Mouse (Mus musculus): Measurements from ENCODE around the gene Col9a1. TPM values are rescaled to one million over a fixed set of nuclear protein-coding genes. Genes with fewer than 3 reads are reported as not detected.

Gene Col9a1
- polyA plus RNA-seq, 1 experiment from 2014 or later, result 12.7 TPM

DNA sequence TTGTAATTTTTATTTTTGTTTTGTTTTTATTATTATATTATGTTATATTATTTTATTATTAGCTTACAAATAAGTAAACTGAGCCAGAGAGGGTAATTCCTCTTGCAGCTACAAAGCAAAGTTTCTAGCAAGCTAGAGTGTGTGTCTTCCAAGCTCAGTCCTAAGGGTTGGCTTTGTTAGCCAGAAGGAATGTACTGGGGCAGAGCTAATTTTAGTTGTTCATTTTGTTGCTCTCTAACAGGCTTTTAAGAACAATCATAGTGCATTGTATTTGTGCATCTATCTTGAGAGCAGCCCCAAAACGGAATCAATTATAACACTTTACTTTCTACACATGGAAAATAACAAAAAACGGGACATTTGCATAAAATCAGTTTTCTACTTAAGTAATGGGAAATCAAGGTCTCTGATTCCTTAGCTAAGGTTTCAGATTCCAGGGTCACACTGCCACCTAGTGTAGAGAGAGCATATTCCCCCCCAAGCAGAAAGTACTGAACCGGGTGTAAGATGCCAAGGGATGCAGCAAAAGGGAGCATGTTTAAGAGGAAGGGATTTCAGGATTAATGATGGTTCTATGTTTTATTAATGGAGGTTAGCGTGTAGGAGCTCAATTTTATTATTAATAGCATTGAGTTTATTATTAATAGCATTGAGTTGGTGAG lies 6.1 kb upstream of the Col9a1 start:
- Histone ChIP-seq H3K36me3 (ENCODE audit: control insufficient read depth, insufficient read depth, low read length) (no peaks in the 10 kb centered on the region), H3K9me3 (ENCODE audit: control insufficient read depth, low read length) (no peaks in the 10 kb centered on the region), H3K4me1 (replicated peaks; ENCODE audit: control insufficient read depth, insufficient read depth, low read length) (no peaks in the 10 kb centered on the region), H3K4me3 (ENCODE audit: low read depth, low read length) (no peak overlapping the region), H3K9ac (ENCODE audit: low read length) (no peak overlapping the region), H3K27ac (ENCODE audit: low read depth, low read length) (no peak overlapping the region), H3K4me2 (ENCODE audit: low read depth, low read length, severe bottlenecking) (no peak overlapping the region), H3K27me3 (ENCODE audit: control insufficient read depth, insufficient read depth, low read length) (no peaks in the 10 kb centered on the region)
- DNase-seq (ENCODE audit: low spot score) (peak; percentile 63), ATAC-seq (replicated peaks; ENCODE audit: low FRiP score) (peak; percentile 66; the same call in 1 of the 2 replicates)
- WGBS, result 5% methylated on average over 4 of the region's 4 CpGs

DNA sequence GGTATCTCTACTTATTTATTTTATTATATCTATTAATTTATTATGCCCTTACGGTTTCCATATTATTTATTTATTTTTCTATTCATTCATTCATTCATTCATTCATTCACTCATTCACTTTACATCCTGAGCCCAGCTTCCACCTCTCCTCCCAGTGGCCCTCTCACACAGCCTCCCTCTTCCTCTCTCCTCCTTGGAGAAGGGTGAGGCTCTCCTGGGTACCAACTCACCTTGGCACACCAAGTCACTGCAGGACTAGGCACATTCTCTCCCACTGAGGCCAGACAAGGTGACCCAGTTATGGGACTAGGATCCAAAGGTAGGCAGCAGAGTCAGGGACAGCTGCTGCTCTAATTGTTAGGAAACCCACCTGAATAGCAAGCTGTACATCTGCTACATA lies 5.5 kb upstream of the Col9a1 start:
- H3K27ac ChIP-seq (ENCODE audit: low read depth, low read length), result no peak overlapping the region
- H3K9ac ChIP-seq (ENCODE audit: low read length), result no peak overlapping the region
- H3K36me3 ChIP-seq (ENCODE audit: control insufficient read depth, insufficient read depth, low read length), result no peaks in the 10 kb centered on the region
- no peak overlapping the region for H3K4me3 ChIP-seq (ENCODE audit: low read depth, low read length)
- no peak overlapping the region for H3K4me2 ChIP-seq (ENCODE audit: low read depth, low read length, severe bottlenecking)
- no peaks in the 10 kb centered on the region for H3K27me3 ChIP-seq (ENCODE audit: control insufficient read depth, insufficient read depth, low read length)
- DNase-seq (ENCODE audit: low spot score), result no peak
- 0 out of 2 replicates have a peak, but pooled peaks have one; percentile 51 for ATAC-seq (replicated peaks; ENCODE audit: low FRiP score)
- no peaks in the 10 kb centered on the region for H3K9me3 ChIP-seq (ENCODE audit: control insufficient read depth, low read length)
- H3K4me1 ChIP-seq (replicated peaks; ENCODE audit: control insufficient read depth, insufficient read depth, low read length), result no peaks in the 10 kb centered on the region
- WGBS, result 55% methylated on average over 1 of the region's 1 CpGs

GRCm38 (mm10) chr1:24172656-24173055 lies 4.8 kb upstream of the Col9a1 start:
- no peak for ATAC-seq (replicated peaks; ENCODE audit: low FRiP score)
- Histone ChIP-seq H3K9me3 (ENCODE audit: control insufficient read depth, low read length) (no peaks in the 10 kb centered on the region), H3K27me3 (ENCODE audit: control insufficient read depth, insufficient read depth, low read length) (no peaks in the 10 kb centered on the region), H3K4me1 (replicated peaks; ENCODE audit: control insufficient read depth, insufficient read depth, low read length) (no peaks in the 10 kb centered on the region), H3K27ac (ENCODE audit: low read depth, low read length) (no peak overlapping the region), H3K4me3 (ENCODE audit: low read depth, low read length) (no peak overlapping the region), H3K4me2 (ENCODE audit: low read depth, low read length, severe bottlenecking) (no peak overlapping the region), H3K9ac (ENCODE audit: low read length) (no peak overlapping the region), H3K36me3 (ENCODE audit: control insufficient read depth, insufficient read depth, low read length) (no peaks in the 10 kb centered on the region)
- no peak for DNase-seq (ENCODE audit: low spot score)
- 70% methylated on average over 3 of the region's 3 CpGs for WGBS

DNA sequence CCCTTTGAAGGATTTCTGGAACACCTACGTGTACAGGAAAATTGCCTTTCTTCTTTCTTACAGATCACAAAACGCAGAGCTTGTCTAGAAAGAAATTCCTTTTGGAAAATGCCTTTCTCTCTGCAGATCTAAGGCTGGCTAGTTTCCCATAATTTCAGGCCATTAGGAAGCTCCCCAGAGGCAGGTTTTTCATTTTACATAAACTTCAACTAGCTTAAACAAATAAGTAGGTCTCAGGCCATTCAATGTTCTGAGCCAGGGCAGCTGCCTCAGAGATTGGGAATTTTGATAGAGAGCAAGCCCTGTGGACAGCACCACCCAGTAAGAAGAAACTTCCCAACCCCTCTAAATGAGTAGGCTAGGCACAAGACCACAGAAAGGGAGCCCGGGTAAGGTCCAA lies 1.6 kb upstream of the Col9a1 start:
- H3K4me1 ChIP-seq (replicated peaks; ENCODE audit: control insufficient read depth, insufficient read depth, low read length), result no peaks in the 10 kb centered on the region
- no peak for DNase-seq (ENCODE audit: low spot score)

DNA sequence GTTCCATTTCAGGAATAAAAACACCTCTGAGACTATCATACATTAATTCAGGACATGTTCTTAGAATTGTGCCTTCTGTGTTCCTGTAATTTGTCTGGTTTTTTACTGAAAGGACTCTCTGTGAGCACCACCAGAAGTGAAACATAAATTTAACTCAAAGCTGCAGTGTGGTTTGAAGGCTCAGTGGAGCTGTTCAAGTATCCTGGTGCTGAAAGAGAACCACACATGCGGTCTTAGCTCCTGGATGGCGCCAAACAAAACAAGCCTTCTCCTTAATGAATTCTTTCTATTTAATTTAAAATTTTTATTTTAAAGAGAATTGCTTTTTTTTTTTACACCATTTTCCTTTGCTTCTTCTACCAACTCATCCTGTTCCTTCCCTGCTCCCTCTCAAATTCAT lies 2.4 kb downstream of the Col9a1 start:
- 81% methylated on average over 2 of the region's 2 CpGs for WGBS
- no peaks in the 10 kb centered on the region for H3K36me3 ChIP-seq (ENCODE audit: control insufficient read depth, insufficient read depth, low read length)
- no peaks in the 10 kb centered on the region for H3K4me1 ChIP-seq (replicated peaks; ENCODE audit: control insufficient read depth, insufficient read depth, low read length)
- DNase-seq (ENCODE audit: low spot score), result no peak
- H3K9ac ChIP-seq (ENCODE audit: low read length), result no peak overlapping the region
- no peaks in the 10 kb centered on the region for H3K9me3 ChIP-seq (ENCODE audit: control insufficient read depth, low read length)
- H3K27me3 ChIP-seq (ENCODE audit: control insufficient read depth, insufficient read depth, low read length), result no peaks in the 10 kb centered on the region
- no peak overlapping the region for H3K27ac ChIP-seq (ENCODE audit: low read depth, low read length)
- H3K4me2 ChIP-seq (ENCODE audit: low read depth, low read length, severe bottlenecking), result no peak overlapping the region
- no peak overlapping the region for H3K4me3 ChIP-seq (ENCODE audit: low read depth, low read length)
- ATAC-seq (replicated peaks; ENCODE audit: low FRiP score), result no peak

More for the DNA sequence above, 1.6 kb upstream of the Col9a1 start:
- Histone ChIP-seq H3K4me3 (ENCODE audit: low read depth, low read length) (no peak overlapping the region), H3K27me3 (ENCODE audit: control insufficient read depth, insufficient read depth, low read length) (no peaks in the 10 kb centered on the region), H3K9me3 (ENCODE audit: control insufficient read depth, low read length) (no peaks in the 10 kb centered on the region), H3K27ac (ENCODE audit: low read depth, low read length) (no peak overlapping the region), H3K36me3 (ENCODE audit: control insufficient read depth, insufficient read depth, low read length) (no peaks in the 10 kb centered on the region), H3K9ac (ENCODE audit: low read length) (no peak overlapping the region), H3K4me2 (ENCODE audit: low read depth, low read length, severe bottlenecking) (no peak overlapping the region)
- WGBS, result 80% methylated on average over 3 of the region's 3 CpGs
- no peak for ATAC-seq (replicated peaks; ENCODE audit: low FRiP score)

- no peak for ATAC-seq (replicated peaks; ENCODE audit: low FRiP score)
- no peak overlapping the region for H3K4me3 ChIP-seq (ENCODE audit: low read depth, low read length)
- H3K27ac ChIP-seq (ENCODE audit: low read depth, low read length), result no peak overlapping the region
- H3K9ac ChIP-seq (ENCODE audit: low read length), result no peak overlapping the region
- H3K9me3 ChIP-seq (ENCODE audit: control insufficient read depth, low read length), result no peaks in the 10 kb centered on the region
- no peaks in the 10 kb centered on the region for H3K4me1 ChIP-seq (replicated peaks; ENCODE audit: control insufficient read depth, insufficient read depth, low read length)
- no peak overlapping the region for H3K4me2 ChIP-seq (ENCODE audit: low read depth, low read length, severe bottlenecking)
- H3K36me3 ChIP-seq (ENCODE audit: control insufficient read depth, insufficient read depth, low read length), result no peaks in the 10 kb centered on the region
- no peak for DNase-seq (ENCODE audit: low spot score)
- 91% methylated on average over 11 of the region's 11 CpGs for WGBS
- no peaks in the 10 kb centered on the region for H3K27me3 ChIP-seq (ENCODE audit: control insufficient read depth, insufficient read depth, low read length)
These were observed 7.6 kb downstream of the Col9a1 start for GRCm38 (mm10) chr1:24184981-24185380.

GRCm38 (mm10) chr1:24186964-24187363 lies 9.6 kb downstream of the Col9a1 start:
- no peak for ATAC-seq (replicated peaks; ENCODE audit: low FRiP score)
- Histone ChIP-seq H3K36me3 (ENCODE audit: control insufficient read depth, insufficient read depth, low read length) (no peaks in the 10 kb centered on the region), H3K4me2 (ENCODE audit: low read depth, low read length, severe bottlenecking) (no peak overlapping the region), H3K27me3 (ENCODE audit: control insufficient read depth, insufficient read depth, low read length) (no peaks in the 10 kb centered on the region), H3K9ac (ENCODE audit: low read length) (no peak overlapping the region), H3K4me1 (replicated peaks; ENCODE audit: control insufficient read depth, insufficient read depth, low read length) (no peaks in the 10 kb centered on the region), H3K4me3 (ENCODE audit: low read depth, low read length) (no peak overlapping the region), H3K9me3 (ENCODE audit: control insufficient read depth, low read length) (no peaks in the 10 kb centered on the region), H3K27ac (ENCODE audit: low read depth, low read length) (no peak overlapping the region)
- DNase-seq (ENCODE audit: low spot score), result no peak
- 87% methylated on average over 11 of the region's 11 CpGs for WGBS

GRCm38 (mm10) chr1:24191668-24192067 lies 14.3 kb downstream of the Col9a1 start:
- 91% methylated on average over 4 of the region's 4 CpGs for WGBS
- DNase-seq (ENCODE audit: low spot score) (no peak), ATAC-seq (replicated peaks; ENCODE audit: low FRiP score) (no peak)
- Histone ChIP-seq H3K36me3 (ENCODE audit: control insufficient read depth, insufficient read depth, low read length) (no peaks in the 10 kb centered on the region), H3K4me2 (ENCODE audit: low read depth, low read length, severe bottlenecking) (no peak overlapping the region), H3K4me3 (ENCODE audit: low read depth, low read length) (no peak overlapping the region), H3K27ac (ENCODE audit: low read depth, low read length) (no peak overlapping the region), H3K9ac (ENCODE audit: low read length) (no peak overlapping the region), H3K9me3 (ENCODE audit: control insufficient read depth, low read length) (no peaks in the 10 kb centered on the region), H3K4me1 (replicated peaks; ENCODE audit: control insufficient read depth, insufficient read depth, low read length) (peaks cover 11% of the 10 kb centered on the region; the same call in 1 of the 2 replicates), H3K27me3 (ENCODE audit: control insufficient read depth, insufficient read depth, low read length) (no peaks in the 10 kb centered on the region)

GRCm38 (mm10) chr1:24194111-24194510 lies 16.7 kb downstream of the Col9a1 start:
- no peak for DNase-seq (ENCODE audit: low spot score)
- Histone ChIP-seq H3K4me1 (replicated peaks; ENCODE audit: control insufficient read depth, insufficient read depth, low read length) (peaks cover 11% of the 10 kb centered on the region; the same call in 1 of the 2 replicates), H3K4me2 (ENCODE audit: low read depth, low read length, severe bottlenecking) (no peak overlapping the region), H3K27ac (ENCODE audit: low read depth, low read length) (no peak overlapping the region), H3K9me3 (ENCODE audit: control insufficient read depth, low read length) (no peaks in the 10 kb centered on the region), H3K9ac (ENCODE audit: low read length) (no peak overlapping the region), H3K4me3 (ENCODE audit: low read depth, low read length) (no peak overlapping the region), H3K27me3 (ENCODE audit: control insufficient read depth, insufficient read depth, low read length) (no peaks in the 10 kb centered on the region), H3K36me3 (ENCODE audit: control insufficient read depth, insufficient read depth, low read length) (no peaks in the 10 kb centered on the region)
- ATAC-seq (replicated peaks; ENCODE audit: low FRiP score), result no peak
- 65% methylated on average over 4 of the region's 4 CpGs for WGBS

Measured in forebrain, embryonic 11.5 days (tissue).